Mouse (Mus musculus) CH12.LX (cell line): ENCODE measurements around the gene H2-DMa.

Source experiments
- BHLHE40 ChIP-seq: IDR thresholded peaks from 2 replicates; pipeline ENCODE4 v1.6.1; 2011; ENCODE audit warnings: mild to moderate bottlenecking, low read depth, low read length, improper control_type of control experiment
- CTCF ChIP-seq, 2 experiments: IDR thresholded peaks in 1 of 2; conservative IDR thresholded peaks in 1 of 2; 2 replicates each; pipeline ENCODE4 v1.5.1; 2011 to 2012; ENCODE audit warnings: low read depth in 2 of 2, low read length in 2 of 2, improper control_type of control experiment in 1 of 2, inconsistent platforms in 1 of 2, mild to moderate bottlenecking in 1 of 2, moderate library complexity in 1 of 2
- MAX ChIP-seq: IDR thresholded peaks from 2 replicates; pipeline ENCODE4 v1.6.1; 2011; ENCODE audit warnings: low read length, improper control_type of control experiment

DNA sequence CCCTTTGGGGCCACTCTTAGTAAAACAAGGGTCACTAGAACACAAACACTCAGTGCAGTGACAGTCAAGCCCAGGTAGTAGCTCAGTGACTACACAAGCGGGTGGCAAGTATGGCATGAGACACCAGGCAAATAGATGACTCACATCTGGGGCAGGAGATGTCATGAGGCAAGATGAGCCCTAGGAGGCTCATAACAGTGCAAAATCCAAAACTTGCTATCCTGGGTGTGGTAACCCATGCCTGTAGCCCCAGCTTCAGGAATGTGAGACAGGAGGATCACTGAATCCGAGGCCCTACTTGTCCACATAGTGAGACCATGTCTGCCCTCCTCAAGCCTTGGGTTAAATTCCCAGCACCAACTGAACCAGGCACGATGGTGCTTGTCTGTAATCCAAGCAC is 15.1 kb downstream of the H2-DMa start:
- TF ChIP-seq BHLHE40 (no peak), MAX (no peak), CTCF (conservative IDR thresholded peaks at IDR 0.05 in 1 of 2, IDR thresholded peaks at IDR 0.05 in 1 of 2; ENCODE audit: low read depth in 2 of 2, low read length in 2 of 2) (no peak)
